Mouse (Mus musculus): ENCODE measurements at regions not wholly inside any gene's neighbourhood (a gene's known extent, or its start where the extent isn't known, plus 50 kb on each side); places are given as distances from the start of the nearest gene placed in this dataset.

DNA sequence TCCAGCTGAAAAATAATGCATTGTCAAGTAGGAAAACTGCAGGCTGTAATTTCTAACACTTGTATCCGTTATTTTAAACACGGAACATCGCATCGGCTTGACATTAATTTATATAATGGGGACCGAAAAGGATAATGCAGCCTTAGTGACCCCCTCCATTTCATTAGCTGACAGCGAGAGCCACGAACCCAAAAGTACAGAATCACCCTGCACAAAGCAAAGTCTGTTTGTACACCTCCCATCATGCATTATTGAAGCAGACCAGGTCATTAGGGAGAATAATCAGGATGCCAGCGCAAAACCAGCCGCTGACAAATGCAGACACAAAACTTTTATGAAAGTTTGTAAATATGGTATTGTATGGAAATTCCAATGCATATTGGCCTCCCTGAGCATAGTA is 406.8 kb downstream of the Tshz3 start:
- no peak overlapping the region for H3K4me2 ChIP-seq (replicated peaks; ENCODE audit: low read depth, low read length)
- ATAC-seq (ENCODE audit: low FRiP score, low TSS enrichment), result no peak
- WGBS, result 82% methylated on average over 9 of the region's 9 CpGs
- H3K9ac ChIP-seq (replicated peaks; ENCODE audit: low read length), result no peak overlapping the region
- no peaks in the 10 kb centered on the region for H3K36me3 ChIP-seq (ENCODE audit: insufficient read depth, low read length)
- H3K4me3 ChIP-seq (ENCODE audit: low read length), result no peak overlapping the region
- no peaks in the 10 kb centered on the region for H3K9me3 ChIP-seq (ENCODE audit: low read length)
- no peaks in the 10 kb centered on the region for H3K27me3 ChIP-seq (ENCODE audit: insufficient read depth, low read length)
- H3K4me1 ChIP-seq (ENCODE audit: insufficient read depth, low read length), result no peaks in the 10 kb centered on the region
- H3K27ac ChIP-seq (ENCODE audit: low read length), result no peak overlapping the region

DNA sequence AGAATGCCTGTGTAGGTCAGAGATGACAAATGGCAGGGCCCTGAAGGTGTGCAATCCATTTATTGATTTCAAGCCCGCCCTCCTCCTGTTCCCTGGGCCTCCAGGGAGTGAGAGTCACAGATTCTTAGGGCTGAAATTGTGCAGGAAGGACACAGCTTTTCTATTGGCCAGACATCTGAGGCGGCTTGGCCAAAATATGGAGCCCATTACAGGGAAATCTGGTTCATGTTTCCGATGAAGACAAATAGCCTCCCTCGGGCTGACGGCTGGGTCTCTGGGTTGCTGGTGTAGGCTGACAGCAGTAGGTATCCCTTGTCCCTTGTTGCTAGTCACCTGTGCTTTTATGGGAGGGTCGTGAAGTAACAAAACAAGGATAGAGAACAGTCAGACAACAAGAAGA is 413.2 kb downstream of the Tshz3 start:
- Histone ChIP-seq H3K9me3 (ENCODE audit: low read length) (no peaks in the 10 kb centered on the region), H3K4me2 (replicated peaks; ENCODE audit: low read depth, low read length) (no peak overlapping the region), H3K9ac (replicated peaks; ENCODE audit: low read length) (no peak overlapping the region), H3K4me1 (ENCODE audit: insufficient read depth, low read length) (no peaks in the 10 kb centered on the region), H3K27ac (ENCODE audit: low read length) (no peak overlapping the region), H3K27me3 (ENCODE audit: insufficient read depth, low read length) (no peaks in the 10 kb centered on the region), H3K36me3 (ENCODE audit: insufficient read depth, low read length) (no peaks in the 10 kb centered on the region), H3K4me3 (ENCODE audit: low read length) (no peak overlapping the region)
- WGBS, result 57% methylated on average over 6 of the region's 6 CpGs
- ATAC-seq (ENCODE audit: low FRiP score, low TSS enrichment), result no peak

DNA sequence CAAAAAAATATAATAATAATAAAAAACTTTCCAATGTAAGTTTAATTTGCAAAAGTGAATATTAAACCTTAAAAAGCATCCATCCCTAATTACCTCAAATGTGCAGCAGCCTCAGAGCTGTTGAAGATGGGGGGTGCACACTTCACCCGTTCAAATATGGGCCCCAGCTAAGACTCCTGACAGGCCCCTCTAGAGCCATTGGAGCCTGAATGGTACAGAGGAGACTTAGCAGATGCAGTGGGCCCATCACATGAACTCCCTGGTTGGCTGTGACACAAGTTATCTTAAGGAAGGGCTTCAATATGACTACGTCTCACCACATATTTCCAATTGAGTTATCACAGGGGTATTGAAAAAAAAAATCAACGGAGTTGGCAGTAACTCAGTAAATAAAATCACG is 422.9 kb downstream of the Tshz3 start:
- Histone ChIP-seq H3K27ac (ENCODE audit: low read length) (no peak overlapping the region), H3K9ac (replicated peaks; ENCODE audit: low read length) (no peak overlapping the region), H3K4me3 (ENCODE audit: low read length) (no peak overlapping the region), H3K36me3 (ENCODE audit: insufficient read depth, low read length) (no peaks in the 10 kb centered on the region), H3K4me2 (replicated peaks; ENCODE audit: low read depth, low read length) (no peak overlapping the region), H3K9me3 (ENCODE audit: low read length) (no peaks in the 10 kb centered on the region), H3K27me3 (ENCODE audit: insufficient read depth, low read length) (no peaks in the 10 kb centered on the region), H3K4me1 (ENCODE audit: insufficient read depth, low read length) (no peaks in the 10 kb centered on the region)
- no peak for ATAC-seq (ENCODE audit: low FRiP score, low TSS enrichment)
- 79% methylated on average over 4 of the region's 4 CpGs for whole genome bisulfite sequencing

DNA sequence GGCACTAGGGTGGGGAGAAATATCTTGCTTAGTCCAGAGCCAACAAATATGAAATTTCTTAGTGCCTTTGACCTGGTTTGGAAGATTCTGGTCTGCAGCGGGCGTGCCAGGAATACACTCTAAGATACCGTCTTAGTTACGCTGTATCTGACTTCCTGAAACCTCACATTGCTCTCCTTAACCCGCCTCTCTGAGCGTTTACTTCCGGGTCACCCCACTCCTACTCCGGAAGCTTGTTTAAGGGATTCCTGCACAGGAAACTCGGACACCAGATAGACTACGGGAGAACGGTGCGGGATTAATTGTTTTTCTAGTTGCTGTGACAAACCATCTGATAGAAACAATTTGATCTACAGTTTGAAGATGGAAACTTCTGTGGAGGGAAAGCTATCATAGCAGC is 442.3 kb downstream of the Tshz3 start:
- Histone ChIP-seq H3K27me3 (ENCODE audit: insufficient read depth, low read length) (no peaks in the 10 kb centered on the region), H3K27ac (ENCODE audit: low read length) (no peak overlapping the region), H3K4me2 (replicated peaks; ENCODE audit: low read depth, low read length) (0 out of 2 replicates have a peak overlapping the region, but pooled peaks have one; percentile 16), H3K36me3 (ENCODE audit: insufficient read depth, low read length) (no peaks in the 10 kb centered on the region), H3K9ac (replicated peaks; ENCODE audit: low read length) (no peak overlapping the region), H3K4me3 (ENCODE audit: low read length) (no peak overlapping the region), H3K9me3 (ENCODE audit: low read length) (no peaks in the 10 kb centered on the region), H3K4me1 (ENCODE audit: insufficient read depth, low read length) (no peaks in the 10 kb centered on the region)
- 78% methylated on average over 12 of the region's 12 CpGs for WGBS
- ATAC-seq (ENCODE audit: low FRiP score, low TSS enrichment), result no peak

DNA sequence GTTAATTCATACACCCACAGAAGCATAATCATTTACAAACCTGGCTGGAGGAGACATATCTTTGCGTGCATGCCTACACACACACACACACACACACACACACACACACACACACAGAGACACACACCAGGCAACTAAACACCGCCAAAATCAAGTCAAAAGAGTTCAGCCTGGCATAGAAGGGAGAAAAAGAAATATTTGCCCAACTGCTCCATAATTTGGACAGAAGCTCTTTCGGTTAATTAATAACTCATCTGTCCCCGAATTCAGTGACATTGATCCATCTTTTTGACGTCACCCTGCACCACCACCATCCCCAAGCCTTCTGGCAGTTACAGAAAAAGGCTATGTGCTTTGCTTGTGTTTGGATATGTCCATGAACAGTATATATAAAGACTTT is 444.9 kb downstream of the Tshz3 start:
- Histone ChIP-seq H3K4me1 (ENCODE audit: insufficient read depth, low read length) (0 out of 2 replicates have a peak, but pooled peaks cover 5% of the 10 kb centered on the region), H3K9ac (replicated peaks; ENCODE audit: low read length) (no peak overlapping the region), H3K9me3 (ENCODE audit: low read length) (no peaks in the 10 kb centered on the region), H3K4me2 (replicated peaks; ENCODE audit: low read depth, low read length) (no peak overlapping the region), H3K4me3 (ENCODE audit: low read length) (no peak overlapping the region), H3K27ac (ENCODE audit: low read length) (no peak overlapping the region), H3K27me3 (ENCODE audit: insufficient read depth, low read length) (no peaks in the 10 kb centered on the region), H3K36me3 (ENCODE audit: insufficient read depth, low read length) (no peaks in the 10 kb centered on the region)
- WGBS, result 80% methylated on average over 5 of the region's 5 CpGs
- ATAC-seq (ENCODE audit: low FRiP score, low TSS enrichment), result no peak

DNA sequence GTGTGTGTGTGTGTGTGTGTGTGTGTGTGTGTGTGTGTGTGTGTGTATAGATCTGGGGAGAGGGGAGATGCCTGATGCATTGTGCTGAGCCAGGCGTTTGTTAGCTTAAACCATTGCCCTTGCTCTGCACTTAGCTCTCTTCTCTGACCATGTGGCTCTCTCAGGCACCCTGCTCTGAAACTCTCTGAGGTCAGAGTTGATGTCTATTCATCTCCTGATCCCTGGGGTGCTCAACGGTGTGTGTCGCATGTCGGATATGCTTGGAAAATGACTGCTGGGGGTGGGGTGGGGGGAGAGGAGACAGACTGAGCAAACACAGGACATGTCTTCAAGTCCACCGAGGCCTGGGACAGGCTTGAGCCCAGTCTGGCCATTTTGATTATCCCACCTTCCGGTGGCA is 446.4 kb downstream of the Tshz3 start:
- WGBS, result 32% methylated on average over 6 of the region's 6 CpGs
- no peak for ATAC-seq (ENCODE audit: low FRiP score, low TSS enrichment)

DNA sequence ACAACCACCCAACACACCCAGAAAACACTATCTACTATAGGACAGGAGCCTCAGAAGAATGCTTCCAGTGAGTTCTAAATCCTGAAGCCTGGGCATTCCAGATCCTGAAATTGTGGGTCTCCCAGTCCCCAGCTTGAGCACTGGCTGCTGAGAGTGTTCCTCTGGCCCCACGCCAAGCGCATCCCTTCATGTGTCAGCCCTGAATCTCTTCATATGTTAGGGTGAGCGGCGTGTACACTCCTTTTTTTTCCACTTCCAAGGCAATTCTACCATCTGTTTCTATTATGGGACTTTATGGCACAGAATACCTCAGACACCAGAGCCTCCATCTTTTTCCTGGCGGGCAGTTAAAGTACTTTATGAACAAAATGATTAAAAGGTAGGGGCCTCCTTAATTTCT is 451.8 kb downstream of the Tshz3 start:
- H3K27me3 ChIP-seq (ENCODE audit: insufficient read depth, low read length), result no peaks in the 10 kb centered on the region
- H3K9me3 ChIP-seq (ENCODE audit: low read length), result no peaks in the 10 kb centered on the region
- H3K4me2 ChIP-seq (replicated peaks; ENCODE audit: low read depth, low read length), result no peak overlapping the region
- no peak overlapping the region for H3K4me3 ChIP-seq (ENCODE audit: low read length)
- H3K4me1 ChIP-seq (ENCODE audit: insufficient read depth, low read length), result 0 out of 2 replicates have a peak, but pooled peaks cover 5% of the 10 kb centered on the region
- WGBS, result 84% methylated on average over 5 of the region's 5 CpGs
- H3K36me3 ChIP-seq (ENCODE audit: insufficient read depth, low read length), result no peaks in the 10 kb centered on the region
- no peak overlapping the region for H3K27ac ChIP-seq (ENCODE audit: low read length)
- no peak for ATAC-seq (ENCODE audit: low FRiP score, low TSS enrichment)
- no peak overlapping the region for H3K9ac ChIP-seq (replicated peaks; ENCODE audit: low read length)

More for the DNA sequence above, 446.4 kb downstream of the Tshz3 start:
- H3K9ac ChIP-seq (replicated peaks; ENCODE audit: low read length), result no peak overlapping the region
- no peak overlapping the region for H3K27ac ChIP-seq (ENCODE audit: low read length)
- no peak overlapping the region for H3K4me3 ChIP-seq (ENCODE audit: low read length)
- H3K4me2 ChIP-seq (replicated peaks; ENCODE audit: low read depth, low read length), result no peak overlapping the region
- H3K27me3 ChIP-seq (ENCODE audit: insufficient read depth, low read length), result no peaks in the 10 kb centered on the region
- no peaks in the 10 kb centered on the region for H3K9me3 ChIP-seq (ENCODE audit: low read length)
- H3K36me3 ChIP-seq (ENCODE audit: insufficient read depth, low read length), result no peaks in the 10 kb centered on the region
- H3K4me1 ChIP-seq (ENCODE audit: insufficient read depth, low read length), result 0 out of 2 replicates have a peak, but pooled peaks cover 5% of the 10 kb centered on the region

DNA sequence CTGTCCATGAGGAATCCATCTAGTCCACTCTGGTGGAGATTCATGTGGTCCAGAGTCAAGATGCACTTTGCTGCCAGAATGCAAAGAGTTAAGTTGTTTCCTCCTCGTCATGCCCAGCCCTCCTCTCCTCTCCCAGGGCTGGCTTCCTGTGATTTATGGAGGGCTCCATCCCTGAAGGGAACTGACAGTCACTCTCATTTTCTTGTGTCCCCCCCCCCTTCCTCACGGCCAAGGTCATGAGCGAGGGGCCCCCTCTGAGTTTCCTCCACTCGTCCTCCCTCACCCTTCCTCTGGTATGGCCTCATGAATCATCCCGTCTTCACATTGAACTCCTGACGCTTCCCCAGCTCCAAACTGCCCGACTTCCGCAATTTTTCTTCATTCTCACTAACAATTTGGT is 461.9 kb downstream of the Tshz3 start:
- Histone ChIP-seq H3K27me3 (ENCODE audit: insufficient read depth, low read length) (no peaks in the 10 kb centered on the region), H3K4me3 (ENCODE audit: low read length) (no peak overlapping the region), H3K4me2 (replicated peaks; ENCODE audit: low read depth, low read length) (0 out of 2 replicates have a peak overlapping the region, but pooled peaks have one; percentile 13), H3K4me1 (ENCODE audit: insufficient read depth, low read length) (peaks cover 9% of the 10 kb centered on the region), H3K9ac (replicated peaks; ENCODE audit: low read length) (no peak overlapping the region), H3K27ac (ENCODE audit: low read length) (no peak overlapping the region), H3K36me3 (ENCODE audit: insufficient read depth, low read length) (no peaks in the 10 kb centered on the region), H3K9me3 (ENCODE audit: low read length) (no peaks in the 10 kb centered on the region)
- WGBS, result 10% methylated on average over 8 of the region's 8 CpGs
- ATAC-seq (ENCODE audit: low FRiP score, low TSS enrichment), result peak; percentile 70; the same call in 1 of the 2 replicates

DNA sequence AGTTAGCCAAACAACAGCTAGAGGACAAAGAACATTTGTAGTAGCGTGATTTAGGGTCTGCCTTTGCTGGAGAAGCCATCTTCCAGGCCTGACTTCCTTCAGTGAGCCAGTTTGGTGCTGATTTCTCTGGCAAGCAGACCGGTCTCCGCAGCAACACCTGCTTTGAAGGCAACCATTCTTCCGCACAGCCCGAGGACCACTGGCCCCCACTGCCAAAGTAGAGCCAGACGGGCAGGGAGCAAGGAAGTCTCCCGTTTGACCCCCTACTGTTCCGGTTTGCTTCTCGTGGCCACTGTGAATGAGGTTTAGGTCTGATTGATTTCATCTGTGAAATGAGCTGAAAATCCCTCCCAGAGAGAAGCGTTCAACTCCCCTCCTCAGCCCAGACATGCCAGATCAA is 471.0 kb downstream of the Tshz3 start:
- no peaks in the 10 kb centered on the region for H3K27me3 ChIP-seq (ENCODE audit: insufficient read depth, low read length)
- peaks cover 3% of the 10 kb centered on the region; the same call in 1 of the 2 replicates for H3K9me3 ChIP-seq (ENCODE audit: low read length)
- H3K4me2 ChIP-seq (replicated peaks; ENCODE audit: low read depth, low read length), result no peak overlapping the region
- H3K4me3 ChIP-seq (ENCODE audit: low read length), result no peak overlapping the region
- no peaks in the 10 kb centered on the region for H3K4me1 ChIP-seq (ENCODE audit: insufficient read depth, low read length)
- H3K36me3 ChIP-seq (ENCODE audit: insufficient read depth, low read length), result no peaks in the 10 kb centered on the region
- H3K27ac ChIP-seq (ENCODE audit: low read length), result no peak overlapping the region
- ATAC-seq (ENCODE audit: low FRiP score, low TSS enrichment), result no peak
- 43% methylated on average over 10 of the region's 10 CpGs for WGBS
- H3K9ac ChIP-seq (replicated peaks; ENCODE audit: low read length), result no peak overlapping the region

DNA sequence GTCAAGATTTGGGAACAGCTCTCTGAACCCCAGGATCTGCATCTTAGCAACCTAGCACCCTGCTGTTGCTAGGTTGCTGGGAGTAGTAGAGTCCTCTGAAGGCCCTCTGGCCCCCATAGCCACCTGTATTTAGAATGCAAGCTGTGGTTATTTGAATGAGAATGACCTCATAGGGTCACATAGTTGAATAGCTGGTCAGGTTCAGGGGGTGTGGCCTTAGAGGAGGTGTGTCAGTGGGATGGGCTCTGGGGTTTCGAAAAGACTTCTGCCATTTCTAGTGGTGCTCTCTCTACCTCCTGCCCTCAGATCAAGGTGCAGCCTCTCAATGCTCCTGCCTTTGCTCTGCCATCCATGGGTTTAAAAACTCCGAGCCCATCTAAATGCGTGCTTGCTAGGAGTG is 477.8 kb downstream of the Tshz3 start:
- no peaks in the 10 kb centered on the region for H3K9me3 ChIP-seq (ENCODE audit: low read length)
- 92% methylated on average over 3 of the region's 3 CpGs for WGBS

More for the DNA sequence above, 477.8 kb downstream of the Tshz3 start:
- H3K27me3 ChIP-seq (ENCODE audit: insufficient read depth, low read length), result no peaks in the 10 kb centered on the region
- no peak overlapping the region for H3K27ac ChIP-seq (ENCODE audit: low read length)
- no peak overlapping the region for H3K4me2 ChIP-seq (replicated peaks; ENCODE audit: low read depth, low read length)
- ATAC-seq (ENCODE audit: low FRiP score, low TSS enrichment), result no peak
- H3K4me1 ChIP-seq (ENCODE audit: insufficient read depth, low read length), result peaks cover 11% of the 10 kb centered on the region
- H3K4me3 ChIP-seq (ENCODE audit: low read length), result no peak overlapping the region
- H3K36me3 ChIP-seq (ENCODE audit: insufficient read depth, low read length), result no peaks in the 10 kb centered on the region
- H3K9ac ChIP-seq (replicated peaks; ENCODE audit: low read length), result no peak overlapping the region

Measured in kidney, embryonic 16.5 days (tissue).